Mouse (Mus musculus) cerebellum, adult 11-12 months (tissue): ENCODE results near the gene Slc24a4.

Source experiments
- DNase-seq: peaks from one replicate; pipeline ENCODE4 v3.0.0; 2022

The Slc24a4 gene

DNA sequence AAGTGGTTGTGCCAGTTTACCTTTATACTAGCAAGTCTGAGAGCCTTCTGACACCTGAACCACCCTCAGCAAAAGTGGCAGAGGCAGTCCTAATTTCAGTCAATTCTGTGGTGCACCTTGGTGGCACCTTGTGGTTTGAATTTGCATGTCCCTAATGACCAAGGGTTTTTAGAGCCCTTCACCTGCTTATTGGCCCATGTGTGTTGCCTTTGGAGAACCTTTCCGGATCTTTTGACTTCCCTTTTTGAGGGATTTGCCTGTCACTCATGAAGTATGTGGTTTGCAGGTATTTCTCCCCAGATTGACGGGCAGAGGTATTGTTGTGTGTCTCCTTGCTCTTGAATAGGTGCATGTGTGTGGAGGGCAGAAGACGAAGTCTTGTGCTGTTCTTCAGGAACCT, 181.7 kb downstream of the Slc24a4 start:
- DNase-seq: no peak

- DNase-seq: no peak
Observed at GRCm38 (mm10) chr12:102311454-102311853, 182.9 kb downstream of the Slc24a4 start.
